Mouse (Mus musculus) heart, postnatal 36 days (tissue): Measurements from ENCODE around the gene Hoxc5. TPM values are rescaled to one million over a fixed set of nuclear protein-coding genes. Genes with fewer than 3 reads are reported as not detected.
A peak's percentile ranks its signal among the peaks of the same experiment; 100 is the strongest.

Source experiments
- DNase-seq, 2 experiments: peaks; one replicate each; pipeline ENCODE4 v3.0.0; 2021 to 2022
- intact Hi-C: fragments of 180-260 bp; cut with DNase I; formaldehyde crosslinking; loops from one replicate; pipeline ENCODE4 v1.15.1; 2025
- total RNA-seq, 2 experiments: library from RNA; stranded (reverse); gene quantifications; 2 replicates each; pipeline ENCODE4 v1.2.3; 2021

Gene Hoxc5
- total RNA-seq, 2 experiments from 2014 or later: not detected

DNA sequence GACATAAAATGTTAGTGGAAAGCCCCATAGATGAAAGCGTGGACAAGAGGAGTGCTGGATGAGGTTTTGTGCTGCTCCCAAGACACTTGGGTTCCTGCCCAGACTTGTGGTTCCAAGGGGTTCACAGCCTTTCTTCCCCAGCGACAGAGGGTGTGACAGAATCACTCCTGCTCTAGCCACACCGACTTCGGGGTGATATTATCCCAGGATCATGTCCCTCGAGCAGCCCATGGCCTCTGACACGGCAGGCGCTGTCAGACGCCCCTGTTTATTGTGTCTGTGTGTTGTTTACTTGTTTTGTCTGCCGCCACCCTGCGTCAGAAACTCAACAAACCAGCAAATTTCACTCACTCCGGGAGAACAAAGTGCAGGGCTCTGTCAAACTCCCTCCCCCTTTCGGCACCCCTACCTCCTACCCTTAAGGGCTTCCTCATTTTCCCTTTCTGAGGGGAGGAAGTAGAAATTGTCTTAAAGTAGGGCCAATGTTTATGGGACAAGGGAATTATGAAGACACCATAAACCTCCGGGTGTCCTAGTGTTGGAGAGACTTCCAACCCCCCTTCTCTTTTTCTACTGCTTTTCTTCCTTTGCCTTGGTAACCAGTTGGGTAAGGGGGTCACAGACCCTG, 35.7 kb downstream of the Hoxc5 start:
- DNase-seq: no peak

DNA sequence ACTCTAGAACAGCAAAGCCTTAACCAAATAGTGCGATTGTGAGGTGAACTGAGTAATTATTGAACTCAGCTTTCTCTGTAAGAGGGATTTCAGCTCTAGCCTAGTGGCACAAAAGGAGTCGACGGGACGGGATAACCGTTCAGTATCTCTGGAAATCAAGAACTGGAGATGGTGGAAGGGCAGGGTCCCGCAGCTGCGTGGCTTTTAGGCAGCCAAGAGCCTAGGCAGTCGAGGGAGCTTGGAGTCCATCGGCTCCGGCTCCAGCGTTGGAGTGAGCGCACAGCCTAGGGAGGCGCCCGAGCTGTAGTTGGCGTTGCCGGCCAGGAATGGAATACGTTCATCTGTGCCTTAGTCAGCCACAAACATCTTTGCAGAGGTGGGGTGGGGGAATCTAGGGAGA, 38.1 kb downstream of the Hoxc5 start:
- no peak for DNase-seq
- intact Hi-C loops: no loop called here

More for the DNA sequence above, 35.7 kb downstream of the Hoxc5 start:
- intact Hi-C loops: no loop called here

DNA sequence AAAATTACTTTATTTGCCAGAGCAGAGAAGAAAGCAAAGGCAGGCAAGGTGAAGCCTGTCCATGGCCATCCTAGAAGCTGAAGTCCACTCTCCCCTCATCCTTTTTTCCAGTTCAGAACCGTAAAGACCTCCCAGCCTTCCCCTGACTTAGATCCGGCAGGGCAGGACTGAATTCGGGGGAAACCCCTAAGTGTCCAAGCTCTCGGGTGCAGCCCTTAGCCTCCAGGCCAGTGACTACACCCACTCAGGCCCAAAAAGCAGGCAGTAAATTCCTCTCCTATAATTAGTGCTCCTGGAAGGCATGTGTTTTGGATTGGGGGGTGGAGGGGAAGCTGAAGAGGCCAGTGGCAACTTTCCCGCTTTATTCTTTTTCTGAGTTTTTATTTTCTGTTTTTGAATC, 38.6 kb downstream of the Hoxc5 start:
- intact Hi-C loops: no loop called here
- DNase-seq: no peak

DNA sequence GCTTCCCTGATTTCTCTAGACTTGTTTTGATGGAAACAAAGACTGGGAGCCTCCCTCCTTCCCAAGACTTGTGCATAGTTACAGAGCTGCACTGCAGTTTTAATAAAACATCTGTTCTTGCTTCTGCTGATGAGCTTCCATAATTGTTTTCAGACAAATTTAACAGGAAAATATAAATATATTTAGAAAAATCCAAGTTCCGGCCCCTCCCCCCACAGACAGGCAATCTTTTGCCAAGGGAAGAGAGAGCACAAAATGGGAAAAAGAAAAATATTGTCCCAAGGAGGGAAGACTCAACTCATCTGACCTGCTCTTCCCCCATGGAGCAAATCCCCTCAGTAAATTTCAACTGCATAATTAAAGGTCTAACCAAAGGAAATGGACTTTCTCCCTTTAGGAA, 39.1 kb downstream of the Hoxc5 start:
- DNase-seq: no peak
- intact Hi-C loops: no loop called here

DNA sequence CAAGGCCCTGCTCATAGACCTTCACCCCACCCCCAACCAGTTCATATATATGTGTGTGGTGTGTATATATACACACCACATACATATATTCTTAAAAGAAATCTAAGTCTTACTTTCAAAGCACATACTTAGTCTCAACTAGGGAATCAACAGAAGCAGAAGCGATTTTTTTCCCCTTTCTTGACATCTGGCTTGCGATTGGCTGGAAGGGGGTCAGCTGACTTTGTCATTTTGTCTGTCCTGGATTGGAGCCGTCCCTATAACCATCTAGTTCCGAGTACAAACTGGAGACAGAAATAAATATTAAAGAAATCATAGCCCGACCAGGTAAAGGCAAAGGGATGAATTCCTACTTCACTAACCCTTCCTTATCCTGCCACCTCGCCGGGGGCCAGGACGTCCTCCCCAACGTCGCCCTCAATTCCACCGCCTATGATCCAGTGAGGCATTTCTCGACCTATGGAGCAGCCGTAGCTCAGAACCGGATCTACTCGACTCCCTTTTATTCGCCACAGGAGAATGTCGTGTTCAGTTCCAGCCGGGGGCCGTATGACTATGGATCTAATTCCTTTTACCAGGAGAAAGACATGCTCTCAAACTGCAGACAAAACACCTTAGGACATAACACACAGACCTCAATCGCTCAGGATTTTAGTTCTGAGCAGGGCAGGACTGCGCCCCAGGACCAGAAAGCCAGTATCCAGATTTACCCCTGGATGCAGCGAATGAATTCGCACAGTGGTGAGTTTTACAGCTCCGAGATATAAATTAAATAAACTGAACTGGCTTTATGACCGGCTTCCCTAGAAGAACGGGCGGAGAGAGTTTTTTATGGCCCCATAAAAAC, 42.2 kb downstream of the Hoxc5 start:
- no peak for DNase-seq
- intact Hi-C loops: loop anchor here (5.0 kb wide), 1 partner anchor 47 kb away; no protein-coding TSS in a partner anchor

DNA sequence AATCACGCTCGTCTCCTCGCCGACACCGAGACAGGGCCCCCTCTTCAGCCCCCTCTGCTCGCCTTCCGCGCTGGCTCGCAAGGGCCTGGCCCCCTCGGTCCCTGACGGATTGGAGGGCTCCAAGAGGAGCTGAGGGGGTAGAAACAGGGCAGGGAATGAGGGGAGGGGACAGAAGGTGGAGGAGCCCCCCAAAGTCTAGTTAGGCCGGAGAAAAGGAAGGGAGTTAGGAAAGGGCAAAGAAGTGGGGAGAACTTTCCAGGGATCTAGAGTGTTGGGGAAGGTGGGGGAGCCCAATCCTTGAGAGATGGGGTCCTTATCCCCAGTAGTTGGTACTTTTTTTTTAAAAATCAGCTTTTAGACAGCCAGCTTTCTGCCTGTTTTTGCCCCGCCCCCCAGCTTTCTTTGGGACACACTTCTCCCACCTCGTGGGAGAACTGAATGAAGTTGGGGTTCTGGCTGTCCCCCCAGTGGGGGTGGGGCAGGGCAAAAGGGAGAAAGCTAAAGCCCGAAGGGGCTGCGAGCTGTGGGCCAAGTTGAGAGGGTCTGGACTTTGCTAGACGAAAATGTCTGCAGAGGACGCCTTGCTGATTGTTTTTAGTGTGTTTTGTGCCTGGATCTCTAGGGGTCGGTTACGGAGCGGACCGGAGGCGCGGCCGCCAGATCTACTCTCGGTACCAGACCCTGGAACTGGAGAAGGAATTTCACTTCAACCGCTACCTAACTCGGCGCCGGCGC, 43.0 kb downstream of the Hoxc5 start:
- DNase-seq: no peak
- intact Hi-C loops: loop anchor here (5.0 kb wide), 1 partner anchor 48 kb away; no protein-coding TSS in a partner anchor

DNA sequence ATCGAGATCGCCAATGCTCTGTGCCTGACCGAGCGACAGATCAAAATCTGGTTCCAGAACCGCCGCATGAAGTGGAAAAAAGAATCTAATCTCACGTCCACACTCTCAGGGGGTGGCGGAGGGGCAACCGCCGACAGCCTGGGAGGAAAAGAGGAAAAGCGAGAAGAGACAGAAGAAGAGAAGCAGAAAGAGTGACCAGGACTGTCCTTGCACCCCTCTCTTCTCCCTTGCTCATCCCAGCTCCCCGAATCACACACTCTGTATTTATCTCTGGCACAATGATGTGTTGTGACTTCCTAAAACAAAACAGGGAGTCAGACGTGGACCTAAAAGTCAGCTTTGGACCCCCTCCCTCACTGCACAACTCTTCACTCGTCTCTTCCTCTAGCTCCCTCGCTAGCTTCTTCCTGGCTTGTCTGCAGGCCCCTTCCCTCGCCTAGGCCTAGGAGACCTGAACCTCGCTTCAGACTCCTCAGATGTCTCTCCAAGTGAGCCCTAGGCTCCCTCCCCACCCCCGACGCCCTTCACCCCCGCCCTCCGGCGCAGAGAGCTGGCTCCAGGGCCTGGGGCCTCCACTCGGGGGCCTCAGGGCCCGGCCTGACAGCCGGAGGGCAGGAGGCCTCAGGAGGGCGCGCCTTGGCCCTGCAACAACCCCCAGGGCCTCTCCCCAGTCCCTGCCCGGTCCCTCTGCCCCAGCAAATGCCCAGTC, 43.8 kb downstream of the Hoxc5 start:
- no peak for DNase-seq
- intact Hi-C loops: loop anchor here (5.0 kb wide), 1 partner anchor 49 kb away; no protein-coding TSS in a partner anchor

DNA sequence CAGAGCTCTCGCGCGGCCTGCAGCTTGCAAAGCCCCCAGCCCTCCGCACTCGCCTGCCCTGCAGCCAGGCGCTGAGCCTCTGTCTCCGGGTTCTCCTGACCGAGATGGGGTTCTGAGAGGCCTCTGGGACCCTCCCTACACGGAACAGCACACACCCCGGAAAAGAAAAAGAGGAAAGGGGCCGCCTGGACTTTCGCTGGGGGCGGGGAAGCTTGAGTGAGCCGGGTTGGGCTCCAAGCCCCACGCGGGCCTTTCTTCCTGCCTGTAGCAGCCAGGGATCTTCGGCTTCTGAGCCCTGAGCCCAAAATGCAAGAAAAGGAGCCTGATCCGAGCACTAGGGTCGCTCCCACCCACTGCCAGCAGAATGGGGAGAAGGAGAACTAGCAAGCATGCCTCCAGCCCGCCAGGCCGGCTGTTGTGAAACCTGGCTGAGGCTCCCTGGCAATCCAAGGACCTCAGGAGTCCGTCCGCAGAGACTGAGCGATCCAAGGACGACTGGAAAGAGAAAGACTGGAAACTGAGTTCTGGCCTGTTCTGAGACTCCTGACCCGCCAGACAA, 44.8 kb downstream of the Hoxc5 start:
- intact Hi-C loops: loop anchor here (2.0 to 5.0 kb wide), 2 partner anchors 50 to 119 kb away; no protein-coding TSS in a partner anchor
- no peak for DNase-seq

DNA sequence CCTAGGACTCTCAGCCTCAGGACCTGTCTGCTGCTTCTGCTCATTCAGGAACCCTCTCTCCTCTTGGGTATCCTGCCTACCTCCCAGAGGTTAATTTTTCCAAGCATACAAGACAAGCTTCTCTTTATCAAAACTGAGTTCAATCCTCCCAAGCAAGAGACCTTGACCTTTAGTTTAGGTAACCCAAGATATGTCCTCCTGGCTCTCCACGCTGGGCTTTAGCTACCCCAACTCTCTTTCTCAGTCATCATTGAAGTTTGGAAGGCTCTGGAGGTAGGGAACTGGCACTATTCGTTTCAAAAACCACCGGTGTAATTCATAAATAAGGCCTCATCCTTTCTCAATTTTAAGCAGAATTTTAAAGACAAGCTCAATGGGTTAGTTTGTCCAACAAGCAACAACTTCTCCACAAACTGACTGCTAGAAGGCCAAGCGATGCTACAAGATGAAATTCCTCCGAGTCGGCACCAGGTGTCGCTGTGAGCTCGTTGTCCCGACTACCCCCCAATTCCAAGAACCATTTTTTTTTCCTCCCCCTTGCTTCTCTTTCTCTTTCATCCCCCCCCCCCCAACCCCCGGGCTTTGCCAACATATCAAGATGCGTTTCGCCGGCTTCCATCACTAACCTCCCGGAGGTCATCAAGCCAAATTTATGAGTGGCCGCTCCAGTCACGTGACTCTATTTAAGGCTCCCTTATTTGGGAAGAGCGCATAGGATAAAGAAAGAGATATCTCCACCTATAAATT, 46.2 kb downstream of the Hoxc5 start:
- intact Hi-C loops: loop anchor here (1.0 to 5.0 kb wide), 3 partner anchors 51 to 152 kb away; no protein-coding TSS in a partner anchor
- peak; percentile 42 to 57 for DNase-seq

DNA sequence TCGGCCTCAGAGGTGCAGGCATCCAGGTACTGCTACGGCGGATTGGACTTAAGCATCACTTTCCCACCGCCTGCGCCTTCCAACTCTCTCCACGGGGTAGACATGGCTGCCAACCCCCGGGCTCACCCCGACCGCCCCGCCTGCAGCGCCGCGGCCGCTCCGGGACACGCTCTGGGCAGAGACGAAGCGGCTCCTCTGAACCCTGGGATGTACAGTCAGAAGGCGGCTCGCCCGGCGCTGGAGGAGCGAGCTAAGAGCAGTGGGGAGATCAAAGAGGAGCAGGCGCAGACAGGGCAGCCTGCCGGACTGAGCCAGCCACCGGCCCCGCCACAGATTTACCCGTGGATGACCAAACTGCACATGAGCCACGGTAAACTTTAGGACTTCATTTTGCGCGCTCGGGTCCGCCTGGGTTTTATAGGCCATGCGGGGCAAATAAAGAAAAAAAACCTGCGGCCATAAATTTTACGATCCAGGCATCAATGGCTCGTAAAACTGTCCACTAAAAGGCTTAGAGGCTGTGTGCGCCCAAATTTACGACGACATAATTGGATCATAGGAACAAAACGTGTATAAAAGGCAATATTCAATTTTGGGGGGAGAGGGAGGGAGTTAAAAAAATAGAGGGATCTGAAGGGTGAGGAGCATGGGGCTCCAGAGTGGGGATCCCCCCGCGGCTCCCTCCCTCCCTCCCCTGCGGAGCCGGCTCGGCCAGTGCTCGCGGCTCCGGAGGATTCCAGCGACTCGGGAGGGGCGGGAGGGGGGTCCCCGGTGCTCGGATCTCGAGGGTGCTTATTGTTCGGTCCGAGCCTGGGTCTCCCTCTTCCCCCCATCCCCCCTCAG, 47.1 kb downstream of the Hoxc5 start:
- intact Hi-C loops: loop anchor here (5.0 kb wide), 1 partner anchor 52 kb away; no protein-coding TSS in a partner anchor
- DNase-seq: no peak

DNA sequence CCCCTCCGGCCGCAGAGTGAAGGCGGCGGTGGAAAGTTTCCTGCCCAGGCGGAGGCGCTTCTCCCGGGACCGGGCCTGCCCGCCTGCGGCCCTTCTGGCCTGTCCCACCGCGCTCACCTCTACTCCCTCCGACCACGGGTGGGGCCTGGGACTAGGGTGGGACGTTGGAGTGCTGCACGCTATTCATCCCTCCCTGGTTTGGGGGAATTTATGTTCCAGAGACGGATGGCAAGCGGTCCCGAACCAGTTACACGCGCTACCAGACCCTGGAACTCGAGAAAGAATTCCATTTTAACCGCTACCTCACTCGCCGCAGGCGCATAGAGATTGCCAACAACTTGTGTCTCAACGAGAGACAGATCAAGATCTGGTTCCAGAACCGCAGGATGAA, 47.8 kb downstream of the Hoxc5 start:
- intact Hi-C loops: no loop called here
- DNase-seq: no peak

DNA sequence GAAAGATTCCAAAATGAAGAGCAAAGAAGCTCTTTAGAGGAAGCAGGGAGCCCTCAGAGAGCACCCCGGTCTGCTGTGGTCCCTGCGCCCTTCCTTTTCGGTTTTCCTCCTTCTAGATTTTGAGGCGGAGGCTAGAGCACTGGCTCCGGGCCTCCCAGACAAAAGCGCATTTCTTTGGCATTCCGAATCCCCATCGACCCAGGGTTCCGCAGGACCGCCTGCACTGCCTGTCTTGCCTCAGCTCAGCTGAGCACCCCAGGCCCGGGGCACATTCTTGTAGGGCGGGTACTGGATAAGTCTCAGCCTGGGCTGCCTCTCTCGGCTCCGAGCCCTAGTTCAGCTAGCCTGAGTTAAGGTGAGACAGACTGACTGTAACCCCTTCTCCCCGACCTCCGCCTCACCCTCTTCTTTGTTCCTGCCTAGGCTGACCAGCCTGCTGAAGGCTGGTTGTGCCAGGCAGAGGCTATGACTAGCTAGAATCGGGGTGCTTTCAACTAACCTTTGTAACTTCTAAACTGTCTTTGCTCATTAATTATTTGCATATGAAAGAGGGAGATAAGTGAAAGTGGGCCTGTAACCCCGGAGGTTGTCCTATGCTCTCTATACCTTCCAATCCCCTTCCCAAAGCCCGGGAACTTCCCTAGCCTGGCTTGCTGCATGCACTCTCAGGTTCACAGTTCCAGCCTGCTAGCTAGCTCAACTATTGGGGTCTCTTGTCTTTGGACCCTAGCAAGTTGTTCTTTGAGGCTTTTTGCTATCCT, 48.3 kb downstream of the Hoxc5 start:
- no peak for DNase-seq
- intact Hi-C loops: no loop called here

DNA sequence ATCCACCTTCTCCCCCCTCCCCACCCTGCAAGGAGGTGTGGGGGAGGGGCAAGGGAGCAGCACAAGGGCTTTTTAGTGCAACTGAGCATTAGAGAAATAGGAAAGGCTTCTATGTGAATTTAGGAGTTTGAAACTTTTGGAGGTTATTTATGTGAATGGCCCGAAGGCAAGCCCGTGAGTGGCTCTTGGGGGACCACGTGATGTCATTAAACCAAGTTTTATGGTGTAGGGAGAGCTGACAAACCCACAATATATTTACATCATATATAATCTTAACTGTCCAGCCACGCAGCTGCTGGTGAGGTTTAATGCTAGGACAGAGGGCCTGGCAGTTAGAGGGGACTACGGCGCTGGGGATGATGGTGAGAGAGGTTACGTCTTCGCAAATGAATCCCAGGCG, 51.4 kb downstream of the Hoxc5 start, which contains the start of gene Hoxc4:
TSS of gene Hoxc4 (plus strand) at position 299 of the 400 bp plus-strand sequence.
- intact Hi-C loops: no loop called here
- no peak for DNase-seq

DNA sequence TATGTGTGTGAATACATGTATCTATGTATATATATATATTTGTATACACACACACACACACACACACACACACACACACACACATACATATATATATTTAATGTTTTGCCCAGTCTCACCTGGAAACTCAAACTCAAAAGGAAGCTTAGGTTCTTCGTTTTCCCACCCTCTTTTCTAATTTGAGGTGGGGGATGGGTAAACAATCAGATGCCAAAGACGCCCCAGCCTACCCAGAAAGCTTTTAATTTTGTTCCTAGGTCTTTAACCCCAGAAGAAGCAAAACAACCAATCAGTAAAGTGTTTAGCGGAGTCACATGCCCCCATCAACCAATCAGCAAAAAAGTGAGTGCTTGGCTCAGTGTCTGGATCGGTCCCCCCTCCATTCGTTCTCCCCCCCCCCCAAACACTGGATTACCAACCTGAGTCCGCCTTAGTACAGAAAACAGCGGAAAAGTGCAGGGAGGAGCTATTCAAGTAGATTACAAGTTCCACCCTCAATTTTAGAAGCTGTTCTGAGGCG, 53.7 kb downstream of the Hoxc5 start:
- no peak for DNase-seq
- intact Hi-C loops: no loop called here

DNA sequence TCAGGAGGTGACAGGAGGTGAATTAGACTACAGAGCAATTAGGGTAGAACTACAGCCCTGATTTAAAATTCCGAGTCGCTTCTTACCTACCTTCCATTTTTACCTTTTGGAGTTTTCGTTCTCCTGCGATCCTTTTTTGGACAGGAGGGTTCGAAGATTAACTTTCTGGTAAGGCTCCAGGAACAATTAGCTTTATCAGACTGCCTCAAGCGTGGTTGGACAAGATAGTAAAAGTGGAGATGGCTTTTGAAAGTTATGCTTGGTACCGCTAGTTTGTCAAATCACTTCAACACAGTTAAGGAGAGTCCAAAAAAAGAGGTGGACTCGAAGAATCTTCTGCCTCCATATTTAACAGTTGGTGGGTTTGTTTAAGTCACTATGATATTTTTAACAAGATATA, 54.3 kb downstream of the Hoxc5 start:
- intact Hi-C loops: no loop called here
- no peak for DNase-seq

DNA sequence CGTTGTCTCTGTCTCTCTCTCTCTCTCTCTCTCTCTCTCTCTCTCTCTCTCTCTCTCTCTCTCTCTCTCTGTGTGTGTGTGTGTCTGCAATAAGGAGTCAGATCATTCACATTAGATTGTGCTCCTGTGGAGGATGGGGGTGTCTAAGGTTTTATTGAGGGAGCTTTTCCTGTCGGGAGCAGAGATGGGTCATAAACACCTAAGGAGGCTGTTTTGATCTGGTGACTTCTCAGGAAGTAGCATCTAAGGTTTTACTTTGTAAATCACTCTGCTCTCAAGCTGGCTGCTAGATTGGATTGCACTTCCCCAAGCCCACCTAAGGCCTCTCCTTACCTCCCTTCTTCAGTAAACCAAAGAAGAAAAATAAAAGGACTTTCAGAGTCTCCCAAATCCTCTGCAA, 56.9 kb downstream of the Hoxc5 start:
- intact Hi-C loops: no loop called here
- DNase-seq: no peak
